Mouse (Mus musculus): ENCODE data around the gene Ifi35. TPM values are rescaled to one million over a fixed set of nuclear protein-coding genes. Genes with fewer than 3 reads are reported as not detected.

Gene Ifi35
- 2.2 and 2.3 TPM in 2 replicates for polyA plus RNA-seq (2015; fragmentation: Nextera tagmentation; extraction: Ambion mirVana)

GRCm38 (mm10) chr11:101448274-101448746 lies at the start of gene Ifi35:
Gene Ifi35 (plus strand): TSS chr11:101448407.
- Histone ChIP-seq H3K36me3 (peaks cover 29% of the 10 kb centered on the region), H3K4me3 (replicated peaks) (no peak within 1 kb of the TSS), H3K27me3 (no peaks in the 10 kb centered on the region), H3K4me1 (replicated peaks) (peaks cover 18% of the 10 kb centered on the region), H3K4me2 (replicated peaks) (0 out of 2 replicates have a peak within 1 kb of the TSS, but pooled peaks have one; percentile 5), H3K9ac (replicated peaks) (no peak within 1 kb of the TSS), H3K27ac (no peak within 1 kb of the TSS), H3K9me3 (no peaks in the 10 kb centered on the region)
- ATAC-seq = no peak
- 46% methylated on average over 10 of the region's 10 CpGs for WGBS

GRCm38 (mm10) chr11:101415306-101415705 lies 32.9 kb upstream of the Ifi35 start:
- no peak for ATAC-seq
- no peaks in the 10 kb centered on the region for H3K9me3 ChIP-seq
- H3K4me2 ChIP-seq (replicated peaks) = no peak overlapping the region
- H3K36me3 ChIP-seq = peaks cover 36% of the 10 kb centered on the region
- WGBS = 91% methylated on average over 2 of the region's 2 CpGs
- H3K4me3 ChIP-seq (replicated peaks) = no peak overlapping the region
- no peak overlapping the region for H3K27ac ChIP-seq
- no peak overlapping the region for H3K9ac ChIP-seq (replicated peaks)
- peaks cover 15% of the 10 kb centered on the region for H3K4me1 ChIP-seq (replicated peaks)
- H3K27me3 ChIP-seq = no peaks in the 10 kb centered on the region

GRCm38 (mm10) chr11:101416433-101417100 lies 31.6 kb upstream of the Ifi35 start:
- H3K9me3 ChIP-seq = no peaks in the 10 kb centered on the region
- peak overlapping the region; percentile 86 for H3K27ac ChIP-seq
- peak overlapping the region; percentile 69 for H3K4me2 ChIP-seq (replicated peaks)
- H3K4me3 ChIP-seq (replicated peaks) = peak overlapping the region; percentile 81
- no peaks in the 10 kb centered on the region for H3K27me3 ChIP-seq
- H3K4me1 ChIP-seq (replicated peaks) = peaks cover 15% of the 10 kb centered on the region
- WGBS = 2% methylated on average over 11 of the region's 11 CpGs
- H3K9ac ChIP-seq (replicated peaks) = peak overlapping the region; percentile 90
- peak; percentile 69 for ATAC-seq
- peaks cover 23% of the 10 kb centered on the region for H3K36me3 ChIP-seq

- H3K9me3 ChIP-seq = no peaks in the 10 kb centered on the region
- under 1% methylated on average over 45 of the region's 45 CpGs for WGBS
- peak within 1 kb of the TSS; percentile 90 for H3K9ac ChIP-seq (replicated peaks)
- ATAC-seq = peak; percentile 87
- H3K4me1 ChIP-seq (replicated peaks) = peaks cover 15% of the 10 kb centered on the region
- peaks cover 16% of the 10 kb centered on the region for H3K36me3 ChIP-seq
- peak within 1 kb of the TSS; percentile 69 for H3K4me2 ChIP-seq (replicated peaks)
- no peaks in the 10 kb centered on the region for H3K27me3 ChIP-seq
- H3K4me3 ChIP-seq (replicated peaks) = peak within 1 kb of the TSS; percentile 81
- peak within 1 kb of the TSS; percentile 86 for H3K27ac ChIP-seq
These were observed 30.9 kb upstream of the Ifi35 start, which contains the start of gene Aarsd1 for GRCm38 (mm10) chr11:101417101-101417855. Gene Aarsd1 (minus strand): TSS chr11:101417615.

GRCm38 (mm10) chr11:101418991-101419390 lies 29.2 kb upstream of the Ifi35 start:
- WGBS = 60% methylated on average over 6 of the region's 6 CpGs
- Histone ChIP-seq H3K4me2 (replicated peaks) (no peak overlapping the region), H3K9ac (replicated peaks) (no peak overlapping the region), H3K36me3 (no peaks in the 10 kb centered on the region), H3K4me1 (replicated peaks) (peaks cover 18% of the 10 kb centered on the region), H3K4me3 (replicated peaks) (no peak overlapping the region), H3K27ac (no peak overlapping the region), H3K9me3 (no peaks in the 10 kb centered on the region), H3K27me3 (peaks cover 5% of the 10 kb centered on the region; the same call in 1 of the 2 replicates)
- ATAC-seq = no peak

GRCm38 (mm10) chr11:101419610-101420009 lies 28.6 kb upstream of the Ifi35 start:
- Histone ChIP-seq H3K4me1 (replicated peaks) (peaks cover 24% of the 10 kb centered on the region), H3K9ac (replicated peaks) (no peak overlapping the region), H3K36me3 (no peaks in the 10 kb centered on the region), H3K4me3 (replicated peaks) (no peak overlapping the region), H3K9me3 (no peaks in the 10 kb centered on the region), H3K4me2 (replicated peaks) (no peak overlapping the region), H3K27me3 (peaks cover 5% of the 10 kb centered on the region; the same call in 1 of the 2 replicates), H3K27ac (no peak overlapping the region)
- ATAC-seq = no peak
- 26% methylated on average over 3 of the region's 3 CpGs for WGBS

- ATAC-seq = no peak
- Histone ChIP-seq H3K4me3 (replicated peaks) (no peak overlapping the region), H3K36me3 (no peaks in the 10 kb centered on the region), H3K27ac (no peak overlapping the region), H3K4me1 (replicated peaks) (peaks cover 22% of the 10 kb centered on the region), H3K27me3 (peaks cover 5% of the 10 kb centered on the region; the same call in 1 of the 2 replicates), H3K4me2 (replicated peaks) (no peak overlapping the region), H3K9me3 (no peaks in the 10 kb centered on the region), H3K9ac (replicated peaks) (no peak overlapping the region)
- 93% methylated on average over 5 of the region's 5 CpGs for WGBS
These were observed 28.1 kb upstream of the Ifi35 start for GRCm38 (mm10) chr11:101420148-101420547.

GRCm38 (mm10) chr11:101424105-101424851 lies 23.9 kb upstream of the Ifi35 start, which contains the start of gene Gm27029:
Gene Gm27029 (minus strand): TSS chr11:101424796.
- H3K9me3 ChIP-seq = no peaks in the 10 kb centered on the region
- H3K4me1 ChIP-seq (replicated peaks) = peaks cover 32% of the 10 kb centered on the region
- peaks cover 5% of the 10 kb centered on the region; the same call in 1 of the 2 replicates for H3K27me3 ChIP-seq
- H3K36me3 ChIP-seq = peaks cover under 1% of the 10 kb centered on the region; the same call in 1 of the 2 replicates
- H3K4me3 ChIP-seq (replicated peaks) = peak within 1 kb of the TSS; percentile 72
- 6% methylated on average over 23 of the region's 23 CpGs for WGBS
- peak; percentile 58 for ATAC-seq
- peak within 1 kb of the TSS; percentile 77 for H3K9ac ChIP-seq (replicated peaks)
- H3K27ac ChIP-seq = peak within 1 kb of the TSS; percentile 84
- peak within 1 kb of the TSS; percentile 94 for H3K4me2 ChIP-seq (replicated peaks)

GRCm38 (mm10) chr11:101424925-101425813 lies 23.0 kb upstream of the Ifi35 start, which contains the start of the genes Rundc1 and Ptges3l:
Gene Rundc1 (plus strand): TSS chr11:101425085.
Gene Ptges3l (minus strand): TSS chr11:101425333.
- H3K9ac ChIP-seq (replicated peaks) = peak within 1 kb of the TSS; percentile 77
- H3K27ac ChIP-seq = peak within 1 kb of the TSS; percentile 84
- peak within 1 kb of the TSS; percentile 72 for H3K4me3 ChIP-seq (replicated peaks)
- no peaks in the 10 kb centered on the region for H3K9me3 ChIP-seq
- under 1% methylated on average over 81 of the region's 81 CpGs for WGBS
- peak; percentile 95 for ATAC-seq
- peaks cover 9% of the 10 kb centered on the region for H3K36me3 ChIP-seq
- H3K27me3 ChIP-seq = peaks cover 5% of the 10 kb centered on the region; the same call in 1 of the 2 replicates
- peaks cover 32% of the 10 kb centered on the region for H3K4me1 ChIP-seq (replicated peaks)
- peak within 1 kb of the TSS; percentile 94 for H3K4me2 ChIP-seq (replicated peaks)

GRCm38 (mm10) chr11:101426165-101426564 lies 22.0 kb upstream of the Ifi35 start:
- Histone ChIP-seq H3K4me2 (replicated peaks) (peak overlapping the region; percentile 94), H3K27ac (no peak overlapping the region), H3K27me3 (peaks cover 5% of the 10 kb centered on the region; the same call in 1 of the 2 replicates), H3K9me3 (no peaks in the 10 kb centered on the region), H3K4me3 (replicated peaks) (peak overlapping the region; percentile 72), H3K4me1 (replicated peaks) (peaks cover 32% of the 10 kb centered on the region), H3K36me3 (peaks cover 19% of the 10 kb centered on the region), H3K9ac (replicated peaks) (peak overlapping the region; percentile 77)
- 77% methylated on average over 8 of the region's 8 CpGs for WGBS
- ATAC-seq = no peak
